19 mouse cellular contexts compared by ENCODE assay signal in the genomic region with DNA sequence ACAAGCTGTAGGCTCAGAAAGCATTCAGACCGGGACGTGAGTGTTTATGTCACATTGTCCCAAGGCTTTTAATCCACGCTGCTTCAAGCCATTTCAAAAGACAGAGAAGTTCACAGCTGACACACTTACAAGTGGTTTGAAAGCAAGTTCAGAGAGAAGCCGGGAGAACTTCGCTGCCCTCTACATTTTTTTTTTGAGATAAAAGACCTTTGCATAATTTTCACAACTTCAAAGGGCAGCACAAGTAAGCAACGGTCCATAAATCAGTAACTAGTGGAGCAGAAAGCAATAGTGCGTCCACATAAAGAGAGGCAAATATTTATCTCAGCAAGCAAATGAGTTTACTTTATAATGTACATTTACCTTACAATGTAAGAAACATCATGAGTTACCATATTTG. TPM values are rescaled to one million over a fixed set of nuclear protein-coding genes. Genes with fewer than 3 reads are reported as not detected.
DNase-seq lines count a peak whose midpoint lies in the region; ATAC-seq and TF ChIP-seq lines count a peak whose summit lies in the region.
"Had no signal": no experiment of that assay in that cellular context is flagged by ENCODE, and none has a peak within 500 bp of the region (broad histone marks: within the 10 kb centered on the region; RNA-seq: fewer than 3 reads in every experiment).

No protein-coding gene starts in this region.

- peaks cover 1% of the 10 kb centered on the region; the same call in 1 of the 2 replicates for H3K79me2 ChIP-seq in heart, adult 2 months (replicated peaks; ENCODE audit: control insufficient read depth, insufficient read depth, low read length)

- H3K27me3 ChIP-seq in heart, embryonic 12.5 days (replicated peaks) = no peaks in the 10 kb centered on the region
- H3K27me3 ChIP-seq in heart, adult 2 months (ENCODE audit: control insufficient read depth, insufficient read depth, low read length) = no peaks in the 10 kb centered on the region
- no peaks in the 10 kb centered on the region for H3K27me3 ChIP-seq in kidney, embryonic 15.5 days
- H3K27me3 ChIP-seq in midbrain, embryonic 10.5 days (ENCODE audit: low read depth, poor library complexity, severe bottlenecking) = no peaks in the 10 kb centered on the region
- H3K27me3 ChIP-seq in midbrain, embryonic 16.5 days (ENCODE audit: control insufficient read depth, insufficient read depth, low read depth, low read length) = no peaks in the 10 kb centered on the region
- H3K27me3 ChIP-seq: midbrain, embryonic 15.5 days had no signal

- no peak for ATAC-seq in heart, embryonic 12.5 days (ENCODE audit: insufficient number of reproducible peaks, low FRiP score)
- ATAC-seq in kidney, embryonic 15.5 days (replicated peaks; ENCODE audit: low FRiP score) = no peak
- no peak for ATAC-seq in midbrain, embryonic 16.5 days
- no peak for ATAC-seq in cerebellum, adult (ENCODE audit: insufficient number of reproducible peaks, low FRiP score, low TSS enrichment)
- ATAC-seq: forebrain, embryonic 14.5 days; midbrain, embryonic 15.5 days had no signal

- H3K4me1 ChIP-seq in heart, embryonic 12.5 days (replicated peaks) = peaks cover 61% of the 10 kb centered on the region
- peaks cover 10% of the 10 kb centered on the region for H3K4me1 ChIP-seq in heart, adult 2 months (ENCODE audit: control insufficient read depth, insufficient read depth, low read length)
- peaks cover 32% of the 10 kb centered on the region for H3K4me1 ChIP-seq in kidney, embryonic 15.5 days
- peaks cover 31% of the 10 kb centered on the region for H3K4me1 ChIP-seq in midbrain, embryonic 10.5 days
- 0 out of 2 replicates have a peak, but pooled peaks cover 2% of the 10 kb centered on the region for H3K4me1 ChIP-seq in midbrain, embryonic 16.5 days (ENCODE audit: control insufficient read depth, insufficient read depth, low read length)

- H3K27ac ChIP-seq in heart, embryonic 12.5 days (ENCODE audit: poor library complexity, severe bottlenecking) = peak overlapping the region; percentile 58
- no peak overlapping the region for H3K27ac ChIP-seq in heart, adult 2 months
- H3K27ac ChIP-seq in kidney, embryonic 15.5 days = peak overlapping the region; percentile 63
- 0 out of 2 replicates have a peak overlapping the region, but pooled peaks have one; percentile 28 for H3K27ac ChIP-seq in midbrain, embryonic 10.5 days (replicated peaks)
- H3K27ac ChIP-seq in midbrain, embryonic 16.5 days (ENCODE audit: low read length) = no peak overlapping the region
- H3K27ac ChIP-seq: hindbrain, embryonic 10.5 days; midbrain, embryonic 15.5 days had no signal

- H3K9ac ChIP-seq in heart, embryonic 12.5 days = no peak overlapping the region
- H3K9ac ChIP-seq in heart, adult 2 months (ENCODE audit: low read depth, low read length) = no peak overlapping the region
- no peak overlapping the region for H3K9ac ChIP-seq in kidney, embryonic 15.5 days
- H3K9ac ChIP-seq in midbrain, embryonic 16.5 days (ENCODE audit: low read depth, low read length) = no peak overlapping the region
- H3K9ac ChIP-seq: midbrain, embryonic 15.5 days had no signal

- no peaks in the 10 kb centered on the region for H3K36me3 ChIP-seq in heart, embryonic 12.5 days
- no peaks in the 10 kb centered on the region; the same call in 1 of the 2 replicates for H3K36me3 ChIP-seq in heart, adult 2 months (ENCODE audit: control insufficient read depth, insufficient read depth, low read length)
- no peaks in the 10 kb centered on the region for H3K36me3 ChIP-seq in kidney, embryonic 15.5 days
- H3K36me3 ChIP-seq in midbrain, embryonic 10.5 days = no peaks in the 10 kb centered on the region
- H3K36me3 ChIP-seq in midbrain, embryonic 16.5 days (ENCODE audit: control insufficient read depth, insufficient read depth, low read length) = no peaks in the 10 kb centered on the region
- H3K36me3 ChIP-seq: hindbrain, embryonic 10.5 days; midbrain, embryonic 15.5 days had no signal

- H3K4me2 ChIP-seq in heart, embryonic 12.5 days = peak overlapping the region; percentile 36
- no peak overlapping the region for H3K4me2 ChIP-seq in kidney, embryonic 15.5 days
- no peak overlapping the region for H3K4me2 ChIP-seq in midbrain, embryonic 16.5 days (ENCODE audit: low read length)
- H3K4me2 ChIP-seq: midbrain, embryonic 15.5 days had no signal

- TF ChIP-seq POLR2A in heart, adult 2 months (IDR thresholded peaks at IDR 0.05; ENCODE audit: insufficient read depth, low read depth, low read length) = no peak

- TF ChIP-seq CTCF in heart, adult 2 months (IDR thresholded peaks at IDR 0.05) = no peak

- WGBS in heart, embryonic 12.5 days = 42% methylated on average over 7 of the region's 7 CpGs
- 65% methylated on average over 7 of the region's 7 CpGs for WGBS in heart, adult 2 months
- 23% methylated on average over 7 of the region's 7 CpGs for WGBS in kidney, embryonic 15.5 days
- WGBS in midbrain, embryonic 10.5 days = 28% methylated on average over 7 of the region's 7 CpGs
- 16% methylated on average over 7 of the region's 7 CpGs for WGBS in midbrain, embryonic 16.5 days

- no peak overlapping the region for H3K4me3 ChIP-seq in heart, embryonic 12.5 days
- H3K4me3 ChIP-seq in heart, adult 2 months = no peak overlapping the region
- H3K4me3 ChIP-seq in kidney, embryonic 15.5 days (replicated peaks) = no peak overlapping the region
- no peak overlapping the region for H3K4me3 ChIP-seq in midbrain, embryonic 10.5 days
- no peak overlapping the region for H3K4me3 ChIP-seq in midbrain, embryonic 16.5 days (ENCODE audit: low read depth, low read length)
- H3K4me3 ChIP-seq: erythroblast, embryonic 14.5 days; hindbrain, embryonic 10.5 days; midbrain, embryonic 15.5 days had no signal

- DNase-seq in heart, adult 2 months = no peak
- no peak for DNase-seq in kidney, adult 11 months
- DNase-seq in midbrain, embryonic 10.5 days (ENCODE audit: low spot score) = no peak
- DNase-seq in urinary bladder, postnatal 4 days (ENCODE audit: low spot score in 2 of 2) = no peak
- DNase-seq: adrenal gland, adult 2 months; cerebellum, adult 11-12 months; cerebellum, postnatal 25 days; layer of hippocampus, postnatal 36 days; retina, postnatal 1 day; right cerebral cortex, postnatal 4 days; thymus, postnatal 4 days had no signal

- no peaks in the 10 kb centered on the region for H3K9me3 ChIP-seq in heart, embryonic 12.5 days (replicated peaks)
- no peaks in the 10 kb centered on the region for H3K9me3 ChIP-seq in kidney, embryonic 15.5 days (replicated peaks)
- no peaks in the 10 kb centered on the region for H3K9me3 ChIP-seq in midbrain, embryonic 10.5 days (replicated peaks)
- H3K9me3 ChIP-seq in midbrain, embryonic 16.5 days (replicated peaks; ENCODE audit: control insufficient read depth, low read length, poor library complexity, severe bottlenecking) = no peaks in the 10 kb centered on the region
- H3K9me3 ChIP-seq: hindbrain, embryonic 10.5 days; midbrain, embryonic 15.5 days had no signal

- intact Hi-C loops in heart, adult 2 months (cut with DNase I) = no loop called here

- no peak for TF ChIP-seq EP300 in heart, adult 2 months (IDR thresholded peaks at IDR 0.05; ENCODE audit: insufficient read depth, low read depth, low read length)

RNA-seq across cellular contexts. Expression of a gene that starts 52.4 kb away (rescaled TPM):
- 9.9 and 13.2 TPM in 2 replicates for polyA plus RNA-seq in heart, embryonic 12.5 days (2016; fragmentation: Nextera tagmentation; extraction: Ambion mirVana)
- total RNA-seq in heart, adult 2 months (2021) = 10 to 100 TPM; 14.0 to 16.5 TPM
- 4.1 and 5.8 TPM in 2 replicates for polyA plus RNA-seq in heart, adult 2 months (2012; rRNA removed)
- polyA plus RNA-seq in kidney, embryonic 15.5 days (2015; fragmentation: Nextera tagmentation; extraction: Ambion mirVana) = 9.8 and 10.2 TPM in 2 replicates
- 19.4 and 29.7 TPM in 2 replicates for polyA plus RNA-seq in midbrain, embryonic 10.5 days (2016; fragmentation: Nextera tagmentation; extraction: Ambion mirVana)
- polyA plus RNA-seq in midbrain, embryonic 16.5 days (2015; fragmentation: Nextera tagmentation; extraction: Ambion mirVana) = 34.6 and 41.9 TPM in 2 replicates

Comparison
In these comparisons a context has a peak if more than half of its experiments do, and no peak if none do; other contexts are left out.
1. H3K27ac ChIP-seq: peak in heart, embryonic 12.5 days (single experiment), kidney, embryonic 15.5 days (single experiment) and midbrain, embryonic 10.5 days (single experiment); none in heart, adult 2 months (single experiment) and midbrain, embryonic 16.5 days (single experiment).